Mouse (Mus musculus) gastrocnemius, postnatal 36 days (tissue): ENCODE data around the gene Txlnb. TPM values are rescaled to one million over a fixed set of nuclear protein-coding genes. Genes with fewer than 3 reads are reported as not detected.
A peak's percentile ranks its signal among the peaks of the same experiment; 100 is the strongest.
"Not testable (repeated sequence)": the region's sequence is repeated elsewhere in the genome, so short reads cannot be mapped to it uniquely, and the experiment has no call there.

Source experiments
- DNase-seq, 2 experiments: peaks; one replicate each; pipeline ENCODE4 v3.0.0; 2022
- intact Hi-C: fragments of 180-260 bp; cut with DNase I; formaldehyde crosslinking; loops from one replicate; pipeline ENCODE4 v1.15.1; 2025
- long read RNA-seq, 2 experiments: library from polyadenylated mRNA; stranded (forward); transcript quantifications; one replicate each; pipeline ENCODE4 v2.0.0; 2021
- total RNA-seq, 2 experiments: library from RNA; stranded (reverse); gene quantifications; 2 replicates each; pipeline ENCODE4 v1.2.3; 2021

Txlnb gene
- 100 to 1,000 TPM; 258 to 310 TPM for total RNA-seq
- long read RNA-seq, experiment 1, full-length matches to known transcripts: 115 of 195 reads
- long read RNA-seq, experiment 1, partial matches to known transcripts: 15 of 195 reads
- long read RNA-seq, experiment 1, other reads (novel, unspliced or antisense): 65 of 195 reads
- long read RNA-seq, experiment 2, full-length matches to known transcripts: 154 of 268 reads
- long read RNA-seq, experiment 2, partial matches to known transcripts: 32 of 268 reads
- long read RNA-seq, experiment 2, other reads (novel, unspliced or antisense): 82 of 268 reads

DNA sequence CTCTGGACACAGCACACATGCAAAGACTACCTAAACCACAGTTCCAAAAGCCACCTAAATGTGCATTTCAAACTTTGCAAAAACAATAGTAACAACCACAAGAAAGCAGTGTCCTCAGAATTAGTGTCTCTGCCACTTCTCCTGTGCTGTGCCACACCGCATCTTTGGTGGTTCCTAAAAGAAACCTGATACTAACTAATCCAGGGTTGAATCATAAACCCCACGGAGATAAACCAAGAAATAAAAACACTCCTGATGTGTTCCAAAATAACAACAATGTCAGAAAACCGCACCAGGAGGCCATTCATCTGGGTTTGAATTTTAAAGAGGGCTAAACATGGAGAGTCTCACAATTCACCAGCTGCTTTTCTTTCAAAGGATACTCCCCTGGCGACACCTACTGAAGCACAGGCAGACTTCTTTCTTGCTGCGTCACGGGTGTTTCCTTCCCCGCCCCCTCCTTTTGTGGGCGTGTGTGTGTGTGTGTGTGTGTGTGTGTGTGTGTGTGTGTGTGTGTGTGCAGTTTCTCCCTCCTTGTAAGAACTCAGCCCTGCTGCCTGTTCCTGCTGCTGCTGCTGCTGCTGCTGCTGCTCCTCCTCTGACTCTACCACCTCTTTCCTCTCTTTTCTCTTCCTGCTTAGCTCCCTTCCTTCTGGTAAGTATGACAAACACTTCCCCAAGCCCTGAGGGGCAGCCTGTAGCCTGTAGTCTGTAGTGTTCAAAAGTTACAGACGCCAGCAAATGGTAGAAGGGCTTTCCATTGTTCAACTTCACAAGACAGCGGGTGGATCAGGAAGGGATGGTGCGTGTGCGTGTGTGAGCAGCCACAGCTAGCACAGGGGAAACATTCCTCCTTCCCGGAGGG, at the start of gene Txlnb:
Txlnb (plus strand) TSS at position 460 of the 865 bp plus-strand sequence.
- DNase-seq: peak; percentile 42 to 65
- intact Hi-C loops: no loop called here

DNA sequence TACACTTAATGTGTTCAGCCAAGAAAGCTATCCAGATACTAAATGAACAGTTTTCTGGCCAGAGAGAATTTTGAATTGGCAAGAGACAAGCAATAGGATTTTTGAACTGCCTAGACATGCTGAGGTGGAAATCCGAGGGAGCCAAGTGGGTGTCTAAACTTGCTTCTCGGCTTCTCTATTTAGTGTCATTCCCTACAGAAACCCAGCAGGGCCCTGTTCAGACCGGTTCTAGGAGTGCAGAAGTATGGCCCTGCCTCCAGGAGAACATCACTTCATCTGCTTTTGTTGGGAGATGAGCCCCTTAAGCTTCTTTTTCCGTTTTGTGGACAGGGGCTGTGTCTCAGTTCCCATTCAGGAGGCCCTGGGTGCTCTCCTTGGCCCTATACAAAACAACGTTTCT, 43.5 kb upstream of the Txlnb start:
- intact Hi-C loops: no loop called here
- no peak for DNase-seq

DNA sequence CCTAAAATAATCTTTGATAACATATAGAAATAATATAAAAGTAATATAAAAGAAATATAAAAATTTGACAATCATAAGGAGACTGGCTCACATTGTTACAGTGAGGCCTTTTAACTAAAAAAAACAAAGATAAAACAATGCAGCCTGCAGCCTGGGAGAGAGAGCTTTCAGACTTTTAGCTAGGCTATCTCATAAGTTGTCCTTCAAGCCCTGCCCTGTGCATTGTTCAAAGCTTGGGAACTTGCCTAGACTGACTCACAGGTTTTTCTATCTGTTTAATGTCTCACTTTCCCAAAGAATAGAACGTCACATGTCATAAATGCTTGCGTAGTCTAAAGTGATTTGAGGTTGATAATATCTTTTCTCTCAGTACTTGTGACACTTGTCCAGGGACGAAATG, 36.3 kb upstream of the Txlnb start:
- intact Hi-C loops: no loop called here

DNA sequence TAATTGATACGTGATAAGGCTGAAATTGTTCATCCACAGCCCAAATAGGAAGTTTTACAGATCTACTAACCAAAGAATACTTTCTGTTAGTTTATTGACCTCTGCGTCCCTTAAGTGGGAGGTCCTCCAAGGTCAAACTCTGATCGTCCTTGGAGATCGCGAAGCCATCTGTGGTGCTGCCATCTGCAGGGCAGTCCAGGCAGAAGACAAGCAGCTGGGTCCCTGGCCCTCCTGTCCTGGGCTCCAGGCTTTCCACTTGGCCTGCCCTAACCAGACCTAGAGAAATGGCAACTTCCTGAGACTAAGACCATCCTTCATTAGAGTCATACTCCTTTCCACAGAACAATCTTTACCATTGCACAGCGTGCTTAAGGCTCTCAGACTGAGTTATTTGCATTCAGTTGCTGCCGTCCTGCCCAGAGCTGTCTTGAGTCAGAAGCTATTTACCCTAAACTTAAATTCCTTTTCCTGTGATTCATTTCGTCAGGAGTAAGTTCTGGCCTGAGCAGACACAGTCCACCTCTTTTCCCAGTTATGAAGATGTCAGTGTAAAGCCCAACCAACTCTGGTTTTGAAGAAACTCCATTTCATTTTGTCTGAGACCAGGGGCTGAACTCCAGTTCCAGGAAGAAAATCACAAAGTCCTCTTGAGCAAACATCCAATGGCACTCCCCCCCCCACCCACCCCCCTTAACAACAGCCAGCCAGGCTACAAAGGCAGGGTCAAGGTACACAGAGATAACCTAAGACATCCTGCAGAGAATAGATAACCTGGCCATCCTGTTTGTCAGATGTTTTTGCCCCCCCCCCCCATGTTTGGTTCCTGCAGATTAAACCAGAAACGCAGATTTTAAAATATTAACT, 35.0 kb upstream of the Txlnb start:
- DNase-seq: no peak
- intact Hi-C loops: no loop called here

More for the DNA sequence above, 36.3 kb upstream of the Txlnb start:
- DNase-seq: no peak

DNA sequence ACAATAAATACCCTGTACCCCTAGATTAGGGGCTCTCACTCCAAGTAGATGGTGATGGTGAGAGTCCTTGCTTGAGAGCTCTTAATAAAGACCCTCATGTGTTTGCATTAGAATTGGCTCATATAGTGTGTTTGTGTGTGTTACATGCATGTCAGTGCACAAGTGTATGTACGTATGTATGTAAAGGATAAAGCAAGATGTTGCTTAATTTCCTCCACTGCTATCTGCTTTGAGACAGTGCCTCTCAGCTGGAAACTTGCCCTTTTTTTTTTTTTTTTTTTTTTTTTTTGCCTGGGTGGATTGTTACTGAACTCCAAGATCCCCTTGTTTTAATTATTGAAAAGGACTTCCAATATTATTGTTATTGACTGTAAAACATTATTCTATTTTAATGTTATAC, 34.4 kb upstream of the Txlnb start:
- intact Hi-C loops: no loop called here
- DNase-seq: no peak

DNA sequence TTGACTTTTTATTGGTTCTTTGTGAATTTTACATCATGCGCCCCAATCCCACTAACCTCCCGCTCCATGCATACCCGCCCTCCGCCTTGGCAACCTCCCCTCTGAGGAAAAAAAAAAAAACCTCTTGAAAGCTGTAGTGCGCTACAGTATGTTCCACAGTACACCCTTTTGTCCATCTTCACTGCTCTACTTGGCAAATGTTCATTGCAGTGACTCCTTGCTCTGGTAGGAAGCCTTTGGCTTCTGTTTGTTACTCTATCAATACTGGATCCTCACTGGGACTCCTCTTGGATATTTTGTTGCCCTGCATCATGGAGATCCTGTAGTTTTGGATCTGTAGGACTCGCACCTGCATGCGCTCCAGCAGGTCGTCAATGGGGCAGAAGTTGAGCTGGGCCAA, 33.1 kb upstream of the Txlnb start:
- no peak for DNase-seq
- intact Hi-C loops: no loop called here

DNA sequence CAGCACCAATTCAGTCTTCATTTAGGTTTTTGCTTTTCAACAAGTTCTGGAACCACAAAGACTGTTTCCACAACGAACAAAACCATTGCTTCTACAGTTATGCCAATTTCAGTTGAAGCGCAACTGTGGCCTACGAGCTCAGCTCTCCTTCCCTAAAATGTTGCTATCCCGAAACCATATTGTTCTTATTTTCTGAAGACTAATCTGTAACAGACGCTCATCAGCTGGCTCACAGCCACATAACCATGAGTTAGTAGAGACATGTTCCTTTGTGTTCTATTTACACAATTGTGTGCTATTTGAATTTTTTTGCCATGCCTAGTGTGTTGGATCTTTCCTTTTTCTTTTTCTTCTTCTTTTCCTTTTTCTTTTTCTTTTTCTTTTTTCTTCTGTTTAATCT, 26.2 kb upstream of the Txlnb start:
- no peak for DNase-seq
- intact Hi-C loops: no loop called here

DNA sequence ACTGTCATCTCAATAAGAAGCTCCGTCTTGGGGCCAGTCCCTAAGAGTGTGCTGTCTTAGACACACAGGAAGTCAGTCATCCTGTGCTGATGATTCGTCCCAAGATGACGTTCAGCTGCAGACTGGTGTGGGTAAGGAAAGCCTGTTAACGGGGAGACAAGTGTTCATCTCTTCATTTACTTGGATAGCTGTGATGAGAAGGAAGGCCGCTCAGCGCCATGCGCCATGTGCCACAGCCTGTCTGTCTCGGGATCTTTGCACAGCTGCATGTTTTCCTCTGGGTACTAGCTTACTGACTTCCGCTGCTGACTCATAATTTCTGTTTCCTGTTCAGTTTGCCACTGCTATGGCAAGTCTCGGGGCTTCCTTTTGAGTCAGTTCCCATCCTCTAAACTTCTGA, 23.7 kb upstream of the Txlnb start:
- peak in 1 of 2 experiments; percentile 19 for DNase-seq
- intact Hi-C loops: no loop called here

DNA sequence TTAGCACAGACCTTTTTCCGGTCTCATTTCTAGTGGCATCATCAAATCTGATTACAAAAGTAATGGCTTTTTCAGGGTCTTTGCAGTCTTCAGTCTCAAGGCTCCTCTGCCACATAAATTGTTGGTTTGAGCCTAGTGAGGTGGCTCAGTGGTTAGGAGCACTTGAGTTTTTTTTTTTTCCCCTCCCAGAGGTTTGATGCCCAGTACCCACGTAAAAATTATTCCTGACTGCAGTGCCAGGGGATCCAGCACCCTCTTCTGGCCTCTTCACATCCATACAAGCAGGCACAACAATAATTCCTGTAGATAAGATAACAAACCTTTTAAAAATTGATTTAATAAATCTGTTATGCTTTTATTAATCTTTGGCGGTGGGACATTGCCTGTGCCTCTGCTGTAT, 21.7 kb upstream of the Txlnb start:
- intact Hi-C loops: no loop called here
- no peak for DNase-seq

DNA sequence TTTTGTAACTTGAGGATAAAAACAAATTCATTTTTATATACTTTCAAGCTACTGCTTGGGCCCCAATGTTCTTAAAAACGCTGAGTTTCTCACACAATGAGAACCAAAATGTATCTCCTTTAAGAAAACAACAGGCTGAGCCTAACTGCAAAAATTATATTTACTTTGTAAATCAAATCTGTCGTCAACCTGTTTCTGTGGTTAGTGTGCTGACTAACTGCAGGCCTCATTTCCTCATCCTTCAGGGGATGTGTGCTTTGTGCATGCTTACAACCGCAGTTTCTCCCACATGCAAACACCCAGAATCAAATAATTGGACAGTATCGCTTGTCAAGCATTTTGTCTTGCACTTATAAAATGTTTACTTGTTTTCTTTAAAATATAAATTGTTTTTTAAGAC, 20.9 kb upstream of the Txlnb start:
- DNase-seq: no peak
- intact Hi-C loops: loop anchor here (5.0 kb wide), 1 partner anchor 448 kb away; no protein-coding TSS in a partner anchor

DNA sequence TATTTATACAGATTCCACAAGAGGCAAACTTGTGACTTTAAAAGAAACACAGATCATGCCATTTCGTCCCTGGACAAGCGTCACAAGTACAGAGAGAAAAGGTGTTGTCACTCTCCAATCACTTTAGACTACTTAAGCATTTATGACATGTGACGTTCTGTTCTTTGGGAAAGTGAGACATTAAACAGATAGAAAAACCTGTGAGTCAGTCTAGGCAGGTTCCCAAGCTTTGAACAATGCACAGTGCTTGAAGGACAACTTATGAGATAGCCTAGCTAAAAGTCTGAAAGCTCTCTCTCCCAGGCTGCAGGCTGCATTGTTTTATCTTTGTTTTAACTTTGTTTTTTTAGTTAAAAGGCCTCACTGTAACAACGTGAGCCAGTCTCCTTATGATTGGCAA, 19.3 kb upstream of the Txlnb start:
- not testable (repeated sequence) for DNase-seq
- intact Hi-C loops: loop anchor here (5.0 kb wide), 1 partner anchor 449 kb away; no protein-coding TSS in a partner anchor

DNA sequence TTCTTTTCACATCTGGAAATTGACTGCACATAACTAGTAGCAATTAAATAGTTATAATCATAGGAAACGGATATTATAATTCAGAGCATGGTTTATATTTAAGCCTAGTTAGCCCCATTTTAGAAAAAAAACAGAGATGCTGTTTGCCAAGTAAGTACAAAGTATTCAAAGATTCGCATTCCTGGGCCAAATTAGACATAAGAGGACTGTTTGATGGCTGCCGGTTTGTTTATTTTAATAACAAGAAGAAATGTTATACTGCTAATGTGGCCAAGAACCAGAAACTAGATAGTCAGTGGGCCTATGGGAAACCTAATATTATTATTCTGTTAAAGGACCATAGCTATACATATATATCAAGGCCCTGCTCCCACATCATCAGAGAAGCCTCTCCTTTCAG, 9.3 kb upstream of the Txlnb start:
- no peak for DNase-seq
- intact Hi-C loops: no loop called here

DNA sequence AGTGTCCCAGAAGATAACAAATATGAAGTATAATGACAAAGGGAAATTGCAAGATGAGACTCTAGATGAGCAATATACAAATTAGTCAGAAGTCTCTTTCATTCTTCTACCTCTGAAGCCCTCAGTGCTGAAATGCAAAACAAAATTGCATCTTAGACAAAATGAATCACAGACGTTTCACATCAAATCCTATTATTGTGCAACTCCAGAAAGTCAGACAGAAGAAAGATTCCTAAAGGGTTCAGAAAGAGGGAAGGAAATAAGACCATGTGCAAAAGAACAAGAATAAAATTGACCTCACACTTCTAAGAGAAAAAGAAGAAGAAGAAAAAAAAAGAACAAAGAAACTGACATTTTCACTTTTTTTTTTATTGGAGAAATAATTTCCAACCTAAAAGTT, 8.1 kb upstream of the Txlnb start:
- intact Hi-C loops: no loop called here
- no peak for DNase-seq

DNA sequence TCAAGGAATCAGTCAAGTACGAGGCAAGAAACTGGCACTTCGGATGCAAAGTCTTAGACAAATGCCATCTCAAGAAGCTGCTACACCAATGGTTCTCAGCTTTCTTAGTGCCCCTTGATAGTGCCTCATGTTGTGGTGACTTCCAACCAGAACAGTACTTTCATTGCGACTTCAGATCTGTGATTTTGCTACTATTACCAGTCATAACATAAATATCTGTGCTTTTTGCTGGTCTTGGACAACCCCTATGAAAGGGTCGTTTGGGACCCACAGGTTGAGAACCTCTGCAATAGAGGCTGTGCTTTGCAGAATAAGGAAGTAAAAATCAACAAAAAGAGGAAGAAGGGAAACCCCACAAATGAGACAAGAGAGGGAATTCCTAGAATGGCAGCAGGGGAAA, 7.7 kb upstream of the Txlnb start:
- intact Hi-C loops: no loop called here
- no peak for DNase-seq

DNA sequence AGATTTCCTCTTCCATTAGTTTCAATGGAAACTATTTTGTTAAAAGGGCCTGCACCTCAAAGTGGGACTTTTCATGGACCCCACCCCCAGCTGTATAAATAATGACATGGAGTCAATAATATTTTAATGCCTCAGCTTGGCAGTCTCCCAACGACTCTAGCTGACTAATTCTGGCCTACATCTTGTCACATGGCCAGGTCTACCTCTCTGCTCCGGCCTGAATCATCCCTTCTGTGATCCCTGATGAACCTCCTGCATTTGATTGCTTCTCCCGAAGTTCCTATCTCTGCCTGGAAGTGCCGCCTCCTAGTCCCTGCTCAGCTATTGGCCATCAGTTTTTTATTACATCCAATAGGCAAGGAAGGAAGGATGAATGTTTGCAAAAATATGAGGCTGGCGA, 2.1 kb upstream of the Txlnb start:
- intact Hi-C loops: loop anchor here (5.0 kb wide), 1 partner anchor 57 kb away; no protein-coding TSS in a partner anchor
- no peak for DNase-seq

DNA sequence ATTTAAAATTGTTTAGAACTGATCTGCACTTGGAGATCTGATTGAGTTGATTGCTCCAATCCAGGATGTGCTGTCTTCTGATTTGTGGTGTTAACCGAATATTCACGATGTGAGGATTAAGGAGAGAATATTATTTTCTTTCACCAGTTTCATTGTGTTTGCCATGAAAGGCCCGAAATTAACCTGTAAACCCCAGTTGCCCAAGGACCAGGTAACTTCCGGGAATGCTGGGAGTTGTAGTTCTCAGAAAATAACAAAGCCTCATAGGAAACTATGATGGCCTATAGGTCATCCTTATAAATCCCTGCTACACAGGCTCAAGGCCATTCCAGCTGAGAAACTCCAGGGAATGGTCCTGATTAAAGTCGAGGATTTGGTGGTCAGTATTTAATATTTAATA, 1.6 kb upstream of the Txlnb start:
- intact Hi-C loops: loop anchor here (5.0 kb wide), 1 partner anchor 57 kb away; no protein-coding TSS in a partner anchor
- no peak for DNase-seq

DNA sequence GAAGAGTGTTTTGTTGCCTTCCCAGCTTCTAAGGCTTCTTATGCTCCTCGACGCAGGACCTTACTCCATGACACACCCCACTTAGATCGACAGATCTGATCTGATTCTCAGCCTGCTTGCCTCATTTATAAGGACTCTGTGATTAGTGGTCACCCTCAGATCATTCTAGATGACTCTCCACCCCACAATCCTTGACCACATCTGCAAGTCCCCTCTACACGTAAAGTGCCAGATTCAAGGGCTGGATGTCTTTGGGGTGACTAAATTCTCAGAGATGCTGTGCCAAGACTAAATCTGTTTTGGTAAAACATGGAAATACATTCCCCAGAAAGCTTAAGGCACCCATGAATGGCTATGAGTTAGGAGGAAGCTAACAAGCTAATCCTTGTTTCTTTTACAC, 799 bp upstream of the Txlnb start:
- DNase-seq: no peak
- intact Hi-C loops: no loop called here

DNA sequence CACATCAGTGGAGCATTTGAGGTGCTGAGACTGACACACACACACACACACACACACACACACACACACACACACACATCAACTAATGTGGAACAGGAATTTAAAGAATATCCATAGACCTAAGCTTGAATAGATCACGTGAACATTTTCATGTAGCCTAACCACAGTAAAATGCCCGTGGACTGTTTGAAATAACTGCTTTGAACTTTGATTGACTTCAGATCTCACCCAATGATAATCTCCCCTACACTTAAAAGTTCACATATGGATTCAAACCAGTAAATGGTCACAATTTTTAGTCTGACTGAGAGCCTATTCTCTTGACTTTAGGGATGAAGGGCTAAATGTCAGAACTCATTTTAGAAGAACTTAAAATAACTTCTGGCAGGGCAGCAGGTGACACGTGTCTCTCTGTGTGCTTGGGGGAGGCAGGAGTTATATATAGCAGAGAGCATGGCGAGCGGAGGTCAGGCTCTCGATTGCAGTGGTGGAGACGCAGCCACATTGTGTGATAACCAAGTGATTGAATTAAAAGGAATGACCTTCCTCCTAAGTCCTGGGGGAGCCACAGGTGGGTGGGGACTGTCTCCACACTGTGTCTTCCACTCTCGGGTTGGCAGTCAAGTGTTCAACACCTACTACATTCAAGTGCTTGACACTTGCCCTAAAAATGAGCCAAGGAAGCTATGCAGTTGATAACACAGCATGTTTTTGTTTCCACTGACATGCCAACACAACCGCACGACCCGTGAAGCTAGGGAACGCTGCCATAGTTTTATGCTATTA, 1.0 kb downstream of the Txlnb start:
- DNase-seq: peak in 1 of 2 experiments; percentile 25
- intact Hi-C loops: no loop called here

DNA sequence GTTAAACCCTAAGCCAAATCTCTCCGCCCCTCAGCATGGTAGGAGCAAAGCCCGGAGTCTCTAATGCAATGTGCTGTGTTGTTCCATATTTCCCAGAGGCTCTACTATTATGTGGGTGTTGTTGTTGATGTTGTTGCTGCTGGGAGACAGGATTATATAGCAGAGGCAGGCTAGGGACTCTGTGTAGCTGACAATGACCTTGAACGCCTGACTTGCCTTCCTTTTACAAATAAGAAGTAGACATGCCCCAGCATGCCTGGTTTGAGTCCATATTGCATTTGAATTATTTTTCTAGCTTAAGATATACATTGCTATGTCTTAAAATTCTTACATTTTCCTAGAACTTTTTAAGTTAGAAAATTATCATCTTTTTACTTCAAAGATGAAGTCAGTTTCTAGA, 1.7 kb downstream of the Txlnb start:
- DNase-seq: no peak
- intact Hi-C loops: no loop called here

DNA sequence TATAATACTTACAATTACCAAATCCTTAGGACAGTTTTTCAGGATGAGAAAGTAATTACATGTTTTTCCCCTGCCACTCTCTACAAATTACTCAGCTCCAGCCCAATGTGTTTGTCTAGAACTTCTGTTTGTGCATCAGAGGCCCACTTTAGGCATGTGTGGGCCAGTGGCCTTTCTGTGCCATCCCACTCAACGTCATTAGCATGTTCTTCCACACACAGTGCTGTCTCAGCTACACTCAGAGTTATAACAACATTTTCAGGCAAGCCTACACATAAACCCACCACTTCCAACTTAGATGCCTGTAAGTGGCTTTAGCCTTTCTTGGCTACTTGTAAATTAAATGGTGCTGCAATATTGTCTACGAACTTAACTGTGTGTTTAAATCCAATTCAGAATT, 5.8 kb downstream of the Txlnb start:
- intact Hi-C loops: no loop called here
- DNase-seq: no peak
